Mouse (Mus musculus) kidney, postnatal 14 days (tissue): ENCODE measurements around the gene Tmem51.

ENCODE experiments used
- DNase-seq: peaks from one replicate; pipeline ENCODE4 v3.0.0; 2022; ENCODE audit warnings: mixed read lengths

Tmem51 gene

GRCm38 (mm10) chr4:142080901-142081630, 3.0 kb downstream of the Tmem51 start:
- DNase-seq, result peak; percentile 73

DNA sequence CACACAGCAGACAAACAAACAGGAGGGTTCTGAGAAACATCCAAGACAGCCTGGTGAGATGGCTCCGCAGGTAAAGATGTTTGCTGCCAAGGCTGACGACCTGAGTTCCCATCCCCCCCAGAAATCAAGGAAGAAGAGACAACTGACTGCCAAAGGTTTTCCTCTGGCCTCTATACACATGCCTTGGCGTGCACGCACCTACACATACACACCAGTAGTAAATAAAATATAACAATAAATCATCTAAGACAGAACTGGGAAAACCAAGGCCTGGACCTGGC, 3.7 kb downstream of the Tmem51 start:
- DNase-seq, result no peak

DNA sequence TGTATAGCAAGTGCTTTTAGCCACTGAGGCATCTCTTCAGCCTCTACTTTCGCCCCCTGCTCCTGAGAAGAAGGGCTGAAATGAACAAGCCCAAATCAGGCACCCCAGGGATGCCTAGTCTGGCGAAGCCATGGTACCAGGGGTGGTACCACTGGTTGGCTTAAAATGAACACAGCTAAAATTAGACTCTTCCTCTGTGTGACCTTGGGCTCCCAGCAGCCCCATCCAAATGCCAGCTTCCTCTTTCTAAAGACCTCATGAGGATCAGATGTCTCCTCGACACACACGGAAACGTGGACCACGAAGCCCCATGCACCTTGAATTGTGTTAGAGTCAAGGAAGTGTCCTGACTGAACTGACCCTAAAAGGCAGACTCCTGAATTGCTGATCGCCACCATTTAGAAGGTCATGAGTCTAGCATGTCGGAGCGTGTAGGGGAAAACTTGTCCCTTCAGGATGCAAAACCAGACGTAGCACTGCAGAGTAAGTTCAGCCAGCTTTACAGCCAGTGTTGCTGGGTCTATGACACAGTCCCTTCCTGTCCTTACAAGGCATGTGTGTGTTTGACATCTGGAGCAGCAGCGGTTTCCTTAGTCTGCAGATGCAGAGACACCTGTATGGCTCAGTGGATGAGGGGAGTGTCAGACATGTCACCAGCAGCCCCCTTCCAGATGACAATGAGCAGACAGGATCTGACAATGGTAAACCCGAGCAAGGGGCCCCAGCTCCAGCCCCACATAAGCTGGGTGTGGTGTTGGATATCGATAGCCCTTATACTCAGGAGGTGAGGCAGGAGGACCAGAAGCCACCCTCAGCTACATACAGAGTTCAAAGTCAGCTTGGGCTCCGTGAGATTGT, 4.2 kb downstream of the Tmem51 start:
- DNase-seq, result no peak

GRCm38 (mm10) chr4:142077572-142078271, 6.4 kb downstream of the Tmem51 start:
- peak; percentile 82 for DNase-seq

- no peak for DNase-seq
Measured at GRCm38 (mm10) chr4:142076883-142077282, 7.2 kb downstream of the Tmem51 start.

DNA sequence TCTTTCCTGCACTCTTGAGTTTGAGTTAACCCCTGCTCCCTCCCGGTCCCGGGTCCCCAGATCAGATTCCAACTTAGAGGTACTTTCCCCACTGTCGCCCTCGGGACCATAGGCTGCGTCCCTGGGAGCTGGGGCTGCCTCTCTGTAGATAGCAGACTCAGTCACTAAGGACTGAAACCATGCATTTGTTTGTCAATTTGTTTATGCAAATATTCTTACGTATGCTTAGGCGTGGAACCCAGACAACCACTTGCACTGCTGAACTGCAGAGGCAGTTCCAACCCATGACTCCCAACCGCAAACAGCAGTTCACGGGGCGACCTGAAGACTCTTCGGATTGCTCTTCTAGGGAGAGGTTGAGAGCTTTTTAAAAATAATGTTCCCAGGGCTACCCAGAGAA, 8.2 kb downstream of the Tmem51 start:
- no peak for DNase-seq

DNA sequence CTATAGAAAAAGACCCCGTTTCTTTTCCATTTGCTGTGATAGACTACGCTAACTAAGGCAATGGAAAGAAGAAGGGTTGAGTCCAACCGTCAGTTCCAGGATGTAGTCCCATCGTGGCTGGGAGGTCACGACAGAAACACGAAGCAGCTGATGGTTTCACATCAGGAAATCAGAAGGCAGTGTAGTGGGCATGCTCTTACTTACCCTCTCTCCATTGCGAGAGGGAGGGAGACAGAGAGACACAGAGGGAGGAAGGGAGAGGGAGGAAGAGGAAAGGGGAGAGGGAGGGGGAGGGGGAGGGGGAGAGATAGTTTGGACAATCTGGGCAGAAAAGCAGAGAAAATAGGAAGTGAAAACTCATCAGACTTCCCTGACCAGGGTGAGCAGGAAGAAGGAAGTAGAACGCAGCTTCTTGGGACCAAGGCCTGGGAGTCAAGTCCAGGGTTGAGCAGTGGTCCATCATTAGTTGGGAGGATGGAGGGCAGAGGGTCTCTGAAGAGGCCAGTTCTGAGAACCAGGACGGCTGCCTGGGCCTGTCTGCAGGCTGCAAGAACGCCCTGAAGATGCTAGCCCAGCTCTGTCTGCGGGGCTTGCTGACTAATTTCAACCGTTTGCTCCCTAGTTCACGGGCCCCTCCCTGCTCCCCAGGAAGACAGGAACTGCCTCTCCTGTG, 9.9 kb downstream of the Tmem51 start:
- DNase-seq, result no peak

DNA sequence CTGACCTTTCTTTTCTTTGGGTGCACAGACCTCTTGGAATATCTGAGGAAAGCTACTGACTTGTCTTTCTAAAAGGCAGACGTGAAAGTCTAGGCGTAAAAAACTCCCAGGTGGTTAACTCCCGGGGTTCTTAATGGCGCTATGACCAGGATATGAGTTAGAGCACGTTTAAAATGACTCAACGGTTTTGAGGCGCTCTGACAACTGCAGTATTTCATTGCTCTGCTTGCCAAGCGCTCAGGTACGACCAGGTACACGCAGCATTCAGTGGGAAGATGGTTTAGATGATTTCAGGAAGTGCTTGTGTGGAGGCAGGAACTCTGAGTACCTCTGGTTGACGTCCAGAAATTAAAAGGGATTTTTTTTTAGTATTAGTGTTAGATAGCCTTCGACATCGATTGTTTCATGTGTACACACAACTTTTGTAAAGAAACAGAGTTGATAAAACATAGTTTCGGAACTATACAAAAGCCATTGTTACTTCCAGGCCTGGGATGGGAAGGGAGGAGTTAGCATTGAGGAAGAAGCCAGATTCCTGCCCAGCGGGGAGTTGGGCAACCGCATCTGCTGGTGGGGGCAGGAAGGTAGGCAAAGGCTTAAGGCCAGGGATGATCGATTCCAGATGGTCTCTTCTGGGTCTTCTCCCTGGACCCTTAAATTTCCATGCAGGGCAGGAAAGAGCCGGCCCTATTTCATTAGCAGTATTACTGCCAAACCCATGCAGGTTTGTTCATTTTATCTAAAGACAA, 12.7 kb downstream of the Tmem51 start:
- no peak for DNase-seq

DNA sequence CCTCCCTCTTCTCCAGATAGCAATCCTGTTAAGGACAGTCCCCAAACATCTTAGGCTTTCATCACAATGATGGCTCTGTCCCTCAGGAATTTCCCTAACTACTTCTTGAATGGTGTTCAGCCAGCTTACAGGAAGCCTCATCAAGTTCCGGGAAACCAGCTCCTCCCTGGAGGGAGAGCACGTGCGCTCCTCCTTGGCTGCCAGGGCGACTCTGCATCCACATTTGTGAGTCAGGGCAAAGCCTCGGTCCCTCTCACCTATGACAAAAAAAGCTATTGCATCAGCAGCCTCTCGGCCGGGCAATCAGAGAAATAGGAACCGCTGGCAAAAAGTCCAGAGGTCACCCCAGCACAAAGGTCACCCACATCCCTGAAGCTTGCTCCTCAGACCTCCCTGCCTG, 13.3 kb downstream of the Tmem51 start:
- peak; percentile 74 for DNase-seq

GRCm38 (mm10) chr4:142068899-142069812, 14.9 kb downstream of the Tmem51 start:
- DNase-seq, result no peak

GRCm38 (mm10) chr4:142066576-142066975, 17.5 kb downstream of the Tmem51 start:
- peak; percentile 67 for DNase-seq

DNA sequence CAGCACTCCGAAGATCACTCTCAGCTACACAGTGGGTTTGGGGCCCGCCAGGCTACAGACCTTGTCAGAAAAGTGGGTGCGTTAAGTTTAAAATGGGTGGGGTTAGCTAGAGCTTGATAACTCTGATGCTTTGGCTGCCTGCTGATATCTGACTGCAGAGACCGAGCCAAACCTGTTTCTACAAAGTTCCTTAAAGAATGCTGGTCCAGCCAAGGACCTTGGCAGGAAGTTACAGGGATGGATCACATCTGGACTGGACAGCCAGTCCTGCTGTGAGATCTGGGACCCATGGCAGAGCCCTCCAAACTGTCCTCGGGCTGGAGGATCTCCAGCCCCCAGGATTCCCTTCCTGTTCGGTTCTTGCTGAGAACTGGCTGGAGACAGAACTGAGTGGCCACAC, 18.3 kb downstream of the Tmem51 start:
- peak; percentile 49 for DNase-seq

GRCm38 (mm10) chr4:142065270-142065669, 18.8 kb downstream of the Tmem51 start:
- peak; percentile 70 for DNase-seq

- DNase-seq, result no peak
Measured at GRCm38 (mm10) chr4:142064582-142065228, 19.4 kb downstream of the Tmem51 start.

GRCm38 (mm10) chr4:142063057-142063534, 21.0 kb downstream of the Tmem51 start:
- no peak for DNase-seq

GRCm38 (mm10) chr4:142061485-142062240, 22.4 kb downstream of the Tmem51 start:
- no peak for DNase-seq

GRCm38 (mm10) chr4:142060455-142061378, 23.4 kb downstream of the Tmem51 start:
- no peak for DNase-seq

- DNase-seq, result no peak
Measured at GRCm38 (mm10) chr4:142059841-142060193, 24.3 kb downstream of the Tmem51 start.
